Mouse (Mus musculus): ENCODE data around the gene Gm29094. TPM values are rescaled to one million over a fixed set of nuclear protein-coding genes. Genes with fewer than 3 reads are reported as not detected.
"Not testable (repeated sequence)": the region's sequence is repeated elsewhere in the genome, so short reads cannot be mapped to it uniquely, and the experiment has no call there.

Gene Gm29094
- total RNA-seq, 2 experiments from 2014 or later, result 4.4 TPM; not detected in 1

- ATAC-seq (replicated peaks; ENCODE audit: low FRiP score, poor library complexity, severe bottlenecking), result not testable (repeated sequence)
Observed at GRCm38 (mm10) chr9:89237131-89237530, 38.0 kb downstream of the Gm29094 start.

- not testable (repeated sequence) for ATAC-seq (replicated peaks; ENCODE audit: low FRiP score, poor library complexity, severe bottlenecking)
Observed at GRCm38 (mm10) chr9:89238976-89239505, 39.9 kb downstream of the Gm29094 start.

- not testable (repeated sequence) for ATAC-seq (replicated peaks; ENCODE audit: low FRiP score, poor library complexity, severe bottlenecking)
Observed at GRCm38 (mm10) chr9:89240516-89241019, 41.4 kb downstream of the Gm29094 start.

- ATAC-seq (replicated peaks; ENCODE audit: low FRiP score, poor library complexity, severe bottlenecking), result no peak
Observed at GRCm38 (mm10) chr9:89253400-89253799, 54.2 kb downstream of the Gm29094 start.

- ATAC-seq (replicated peaks; ENCODE audit: low FRiP score, poor library complexity, severe bottlenecking), result no peak
Observed at GRCm38 (mm10) chr9:89256556-89257335, 57.6 kb downstream of the Gm29094 start.

- ATAC-seq (replicated peaks; ENCODE audit: low FRiP score, poor library complexity, severe bottlenecking), result no peak
Observed at GRCm38 (mm10) chr9:89263968-89264367, 64.8 kb downstream of the Gm29094 start.

GRCm38 (mm10) chr9:89264571-89264970 lies 65.4 kb downstream of the Gm29094 start:
- no peak for ATAC-seq (replicated peaks; ENCODE audit: low FRiP score, poor library complexity, severe bottlenecking)

Other genes starting within 250 kb of the Gm29094 start
- gene Bcl2a1a, start 242.5 kb upstream of the Gm29094 start, total RNA-seq (2015; ENCODE audit: low replicate concordance), result not detected in 2 replicates
- not detected in 2 replicates for gene Bcl2a1a, start 242.5 kb upstream of the Gm29094 start, total RNA-seq (2017; ENCODE audit: low replicate concordance)
- gene Trim43b, start 106.5 kb upstream of the Gm29094 start, total RNA-seq (2015; ENCODE audit: low replicate concordance), result not detected in 2 replicates
- not detected in 2 replicates for gene Trim43b, start 106.5 kb upstream of the Gm29094 start, total RNA-seq (2017; ENCODE audit: low replicate concordance)
- 8.3 and 11.7 TPM in 2 replicates for gene Bcl2a1b, start 170 bp upstream of the Gm29094 start, total RNA-seq (2015; ENCODE audit: low replicate concordance)
- 9.6 and 9.7 TPM in 2 replicates for gene Bcl2a1b, start 170 bp upstream of the Gm29094 start, total RNA-seq (2017; ENCODE audit: low replicate concordance)
- 8.6 TPM in 1 of 2 replicates, not detected in the other for gene Mthfs, start 11.3 kb downstream of the Gm29094 start, total RNA-seq (2015; ENCODE audit: low replicate concordance)
- gene Mthfs, start 11.3 kb downstream of the Gm29094 start, total RNA-seq (2017; ENCODE audit: low replicate concordance), result 0.64 and 17.8 TPM in 2 replicates

All from erythroid progenitor cell, adult 5-6 weeks (primary cell).